Mouse (Mus musculus): ENCODE measurements around the gene Enoph1. TPM values are rescaled to one million over a fixed set of nuclear protein-coding genes. Genes with fewer than 3 reads are reported as not detected.

The Enoph1 gene
- total and polyA plus RNA-seq, 3 experiments, result 50.4 to 67.3 (median 52.4) TPM

DNA sequence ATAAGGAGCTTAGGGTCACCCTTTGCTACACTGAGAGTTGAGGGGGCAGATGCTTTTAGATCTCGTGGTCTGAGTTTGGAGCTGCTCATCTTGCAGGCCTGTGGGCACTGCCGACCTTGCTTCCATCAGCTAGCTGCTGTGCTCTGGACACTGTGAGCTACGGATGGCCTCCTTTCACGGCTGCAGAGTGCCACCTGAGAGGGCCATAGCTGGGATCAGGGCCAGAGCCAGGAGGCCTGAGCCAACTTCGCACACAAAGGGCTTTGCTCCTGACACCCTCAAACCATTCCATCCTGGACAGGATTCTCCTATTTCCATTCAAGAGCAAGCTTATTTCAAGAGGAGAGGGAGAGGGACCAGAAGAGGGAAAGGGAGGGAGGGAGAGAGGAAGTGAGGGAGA, 15.4 kb upstream of the Enoph1 start:
- no peaks in the 10 kb centered on the region for H3K4me1 ChIP-seq (ENCODE audit: control insufficient read depth in 1 of 2, insufficient read depth in 2 of 2)
- DNase-seq (ENCODE audit: extremely low read depth), result no peak
- H3K4me2 ChIP-seq (ENCODE audit: insufficient read depth, low read depth, poor library complexity, severe bottlenecking), result no peak overlapping the region
- H3K27ac ChIP-seq (ENCODE audit: insufficient read depth, low read depth), result no peak overlapping the region
- no peaks in the 10 kb centered on the region for H3K9me3 ChIP-seq (replicated peaks; ENCODE audit: low read length)
- dilution Hi-C loops (cut with MboI; ENCODE audit: extremely low pct_ligation_motif_present, extremely low pct_unique_long_range_greater_than_20kb, low sequenced_read_pairs), result no loop called here
- H3K79me2 ChIP-seq (replicated peaks; ENCODE audit: control insufficient read depth, extremely low read depth, insufficient read depth, poor library complexity, severe bottlenecking), result no peaks in the 10 kb centered on the region
- in situ Hi-C loops (cut with MboI; ENCODE audit: low pct_ligation_motif_present, low pct_unique_long_range_greater_than_20kb, low sequenced_read_pairs), result no loop called here
- H3K36me3 ChIP-seq (replicated peaks in 1 of 2; ENCODE audit: control insufficient read depth in 1 of 2, insufficient read depth in 1 of 2, low read length in 1 of 2), result no peaks in the 10 kb centered on the region
- H3K4me3 ChIP-seq (replicated peaks in 1 of 3; ENCODE audit: low read depth in 2 of 3, low read length in 2 of 3, poor library complexity in 1 of 3), result no peak overlapping the region
- H3K27me3 ChIP-seq (replicated peaks), result no peaks in the 10 kb centered on the region
- H3K9ac ChIP-seq (ENCODE audit: insufficient read depth, low read depth), result no peak overlapping the region
- TF ChIP-seq ETS1 (conservative IDR thresholded peaks at IDR 0.05; ENCODE audit: low read depth, low read length) (no peak), ZC3H11A (IDR thresholded peaks at IDR 0.05; ENCODE audit: low read depth, low read length) (no peak), CTCF (conservative IDR thresholded peaks at IDR 0.05 in 1 of 2, IDR thresholded peaks at IDR 0.05 in 1 of 2; ENCODE audit: low read depth in 2 of 2, low read length in 2 of 2) (no peak), CHD2 (IDR thresholded peaks at IDR 0.05; ENCODE audit: low read length) (no peak), MYC (IDR thresholded peaks at IDR 0.05; ENCODE audit: low read depth, low read length) (no peak), MEF2A (IDR thresholded peaks at IDR 0.05; ENCODE audit: borderline replicate concordance, low read depth, low read length) (no peak), UBTF (IDR thresholded peaks at IDR 0.05; ENCODE audit: low read depth, low read length) (no peak), NELFE (IDR thresholded peaks at IDR 0.05; ENCODE audit: low read depth, low read length) (no peak), ZMIZ1 (IDR thresholded peaks at IDR 0.05; ENCODE audit: low read depth, low read length) (no peak), MAFK (IDR thresholded peaks at IDR 0.05; ENCODE audit: insufficient replicate concordance, low read length) (no peak), SMC3 (IDR thresholded peaks at IDR 0.05; ENCODE audit: low read depth, low read length) (no peak), TCF12 (IDR thresholded peaks at IDR 0.05; ENCODE audit: low read depth, low read length) (no peak), IRF4 (IDR thresholded peaks at IDR 0.05; ENCODE audit: low read depth, low read length) (no peak), MAZ (IDR thresholded peaks at IDR 0.05; ENCODE audit: low read depth, low read length) (no peak), ZKSCAN1 (IDR thresholded peaks at IDR 0.05; ENCODE audit: borderline replicate concordance, low read depth, low read length) (no peak), EP300 (IDR thresholded peaks at IDR 0.05; ENCODE audit: low read length) (no peak), RCOR1 (conservative IDR thresholded peaks at IDR 0.05; ENCODE audit: low read depth, low read length) (no peak), NRF1 (IDR thresholded peaks at IDR 0.05; ENCODE audit: low read depth, low read length) (no peak)

DNA sequence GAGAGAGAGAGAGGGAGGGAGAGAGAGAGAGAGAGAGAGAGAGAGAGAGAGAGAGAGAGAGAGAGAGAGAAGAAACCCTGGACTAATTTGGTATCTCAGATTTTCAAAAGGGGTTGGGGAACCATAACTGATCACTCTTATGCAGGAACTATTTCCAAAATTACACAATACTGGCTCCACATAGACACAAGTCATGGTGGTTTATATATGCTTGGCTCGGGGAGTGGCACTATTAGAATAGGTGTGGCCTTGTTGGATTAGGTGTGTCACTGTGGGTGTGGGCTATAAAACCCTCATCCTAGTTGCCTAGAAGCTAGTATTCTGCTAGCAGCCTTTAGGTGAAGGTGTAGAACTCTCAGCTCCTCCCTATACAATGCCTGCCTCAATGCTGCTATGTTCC, 14.9 kb upstream of the Enoph1 start:
- no peak for TF ChIP-seq TCF12 (IDR thresholded peaks at IDR 0.05; ENCODE audit: low read depth, low read length)
- no peak for TF ChIP-seq POLR2AphosphoS2 (IDR thresholded peaks at IDR 0.05; ENCODE audit: low read depth, low read length)
- TF ChIP-seq MEF2A (IDR thresholded peaks at IDR 0.05; ENCODE audit: borderline replicate concordance, low read depth, low read length), result no peak
- TF ChIP-seq PAX5 (IDR thresholded peaks at IDR 0.05; ENCODE audit: low read length), result no peak
- TF ChIP-seq RAD21 (IDR thresholded peaks at IDR 0.05; ENCODE audit: low read depth, low read length), result no peak
- in situ Hi-C loops (cut with MboI; ENCODE audit: low pct_ligation_motif_present, low pct_unique_long_range_greater_than_20kb, low sequenced_read_pairs) (no loop called here), dilution Hi-C loops (cut with MboI; ENCODE audit: extremely low pct_ligation_motif_present, extremely low pct_unique_long_range_greater_than_20kb, low sequenced_read_pairs) (no loop called here)
- no peaks in the 10 kb centered on the region for H3K27me3 ChIP-seq (replicated peaks)
- H3K9ac ChIP-seq (ENCODE audit: insufficient read depth, low read depth), result no peak overlapping the region
- no peaks in the 10 kb centered on the region for H3K36me3 ChIP-seq (replicated peaks in 1 of 2; ENCODE audit: control insufficient read depth in 1 of 2, insufficient read depth in 1 of 2, low read length in 1 of 2)
- no peak for DNase-seq (ENCODE audit: extremely low read depth)
- H3K79me2 ChIP-seq (replicated peaks; ENCODE audit: control insufficient read depth, extremely low read depth, insufficient read depth, poor library complexity, severe bottlenecking), result no peaks in the 10 kb centered on the region
- no peaks in the 10 kb centered on the region for H3K9me3 ChIP-seq (replicated peaks; ENCODE audit: low read length)
- no peak overlapping the region for H3K4me2 ChIP-seq (ENCODE audit: insufficient read depth, low read depth, poor library complexity, severe bottlenecking)
- H3K4me1 ChIP-seq (ENCODE audit: control insufficient read depth in 1 of 2, insufficient read depth in 2 of 2), result no peaks in the 10 kb centered on the region
- H3K27ac ChIP-seq (ENCODE audit: insufficient read depth, low read depth), result no peak overlapping the region
- H3K4me3 ChIP-seq (replicated peaks in 1 of 3; ENCODE audit: low read depth in 2 of 3, low read length in 2 of 3, poor library complexity in 1 of 3), result no peak overlapping the region

All from CH12.LX (cell line).